Mouse (Mus musculus) MEL (cell line): ENCODE results near the gene Hsdl2. TPM values are rescaled to one million over a fixed set of nuclear protein-coding genes. Genes with fewer than 3 reads are reported as not detected.

ENCODE experiments used
- DNase-seq: peaks from one replicate; pipeline ENCODE4 v3.0.0; 2011; ENCODE audit warnings: low read depth, low spot score
- H3K27ac ChIP-seq: 2 replicates; pipeline ENCODE4 v1.5.1; 2012; ENCODE audit warnings: low read depth, mild to moderate bottlenecking, control low read depth, low read length, moderate library complexity; ENCODE audit not compliant: control insufficient read depth
- H3K27me3 ChIP-seq, 2 experiments: fragments of 150-350 bp in 1 of 2; sonication (generic) in 1 of 2; 2 replicates each; pipeline ENCODE4 v1.6.1; 2012; ENCODE audit warnings: low read length in 2 of 2, mild to moderate bottlenecking in 2 of 2, improper control_type of control experiment in 1 of 2, moderate library complexity in 1 of 2; ENCODE audit not compliant: insufficient read depth in 2 of 2, control insufficient read depth in 1 of 2
- H3K36me3 ChIP-seq, 2 experiments: 2 replicates each; pipeline ENCODE4 v1.6.1; 2012 to 2014; ENCODE audit warnings: low read length in 2 of 2, improper control_type of control experiment in 1 of 2, inconsistent platforms in 1 of 2, mild to moderate bottlenecking in 1 of 2; ENCODE audit not compliant: insufficient read depth in 2 of 2, control insufficient read depth in 1 of 2
- H3K4me1 ChIP-seq, 2 experiments: fragments of 150-350 bp in 1 of 2; sonication (generic) in 1 of 2; 2 replicates each; pipeline ENCODE4 v1.6.1; 2012; ENCODE audit warnings: low read length in 2 of 2, improper control_type of control experiment in 1 of 2, mild to moderate bottlenecking in 1 of 2; ENCODE audit not compliant: insufficient read depth in 2 of 2, control insufficient read depth in 1 of 2
- H3K4me3 ChIP-seq, 2 experiments: fragments of 150-350 bp in 1 of 2; sonication (generic) in 1 of 2; 2 replicates each; pipeline ENCODE4 v1.5.1; 2012; ENCODE audit warnings: low read depth in 2 of 2, low read length in 2 of 2, mild to moderate bottlenecking in 2 of 2, moderate library complexity in 2 of 2, control low read depth in 1 of 2, improper control_type of control experiment in 1 of 2; ENCODE audit not compliant: control insufficient read depth in 1 of 2, insufficient read depth in 1 of 2
- H3K79me2 ChIP-seq: 2 replicates; pipeline ENCODE4 v1.6.1; 2012; ENCODE audit warnings: mild to moderate bottlenecking, low read length, moderate library complexity; ENCODE audit not compliant: control insufficient read depth, poor library complexity, insufficient read depth
- H3K9ac ChIP-seq: 2 replicates; pipeline ENCODE4 v1.6.1; 2012; ENCODE audit warnings: low read depth, mild to moderate bottlenecking, control low read depth, low read length, moderate library complexity; ENCODE audit not compliant: control insufficient read depth, poor library complexity, severe bottlenecking
- H3K9me3 ChIP-seq: fragments of 150-350 bp; sonication (generic); replicated peaks from 2 replicates; pipeline ENCODE4 v1.6.1; 2012; ENCODE audit warnings: mild to moderate bottlenecking, low read length, improper control_type of control experiment, moderate library complexity; ENCODE audit not compliant: insufficient read depth
- CHD2 ChIP-seq: IDR thresholded peaks from 2 replicates; pipeline ENCODE4 v1.6.1; 2011; ENCODE audit warnings: low read length, improper control_type of control experiment
- EP300 ChIP-seq, 2 experiments: IDR thresholded peaks; 2 replicates each; pipeline ENCODE4 v1.6.1; 2011; ENCODE audit warnings: improper control_type of control experiment in 2 of 2, low read length in 2 of 2, low read depth in 1 of 2, mild to moderate bottlenecking in 1 of 2
- GATA1 ChIP-seq: IDR thresholded peaks from 2 replicates; pipeline ENCODE4 v1.6.1; 2011; ENCODE audit warnings: low read depth, low read length, improper control_type of control experiment
- JUND ChIP-seq: IDR thresholded peaks from 2 replicates; pipeline ENCODE4 v1.6.1; 2011; ENCODE audit warnings: low read depth, mild to moderate bottlenecking, improper control_type of control experiment, low read length
- MAZ ChIP-seq: IDR thresholded peaks from 2 replicates; pipeline ENCODE4 v1.6.1; 2012; ENCODE audit warnings: low read depth, mild to moderate bottlenecking, inconsistent platforms, low read length, improper control_type of control experiment
- POLR2AphosphoS2 ChIP-seq: IDR thresholded peaks from 2 replicates; pipeline ENCODE4 v1.6.1; 2011; ENCODE audit warnings: low read length, improper control_type of control experiment
- TCF12 ChIP-seq: IDR thresholded peaks from 2 replicates; pipeline ENCODE4 v1.6.1; 2014; ENCODE audit warnings: low read depth, mild to moderate bottlenecking, inconsistent platforms, low read length, improper control_type of control experiment, moderate library complexity
- polyA plus RNA-seq, 2 experiments: library from polyadenylated mRNA; stranded (reverse) in 1 of 2; unstranded in 1 of 2; fragments of >175 nt in 1 of 2; fragments of >200 nt in 1 of 2; gene quantifications; 2 replicates each; pipeline versions ENCODE4 v1.2.1 to v1.2.4; 2012; ENCODE audit warnings: low replicate concordance in 2 of 2, low read depth in 1 of 2; ENCODE audit not compliant: insufficient read length in 2 of 2, insufficient read depth in 1 of 2, missing spikeins in 1 of 2
- total RNA-seq: library from RNA; depleted of rRNA; stranded (reverse); fragments of 300-350 nt; gene quantifications from 2 replicates; pipeline ENCODE4 v1.2.3, GENCODE M21; 2012; rRNA removed

The Hsdl2 gene
- total and polyA plus RNA-seq, 3 experiments, result 8.4 to 15.0 TPM; not detected in 1

DNA sequence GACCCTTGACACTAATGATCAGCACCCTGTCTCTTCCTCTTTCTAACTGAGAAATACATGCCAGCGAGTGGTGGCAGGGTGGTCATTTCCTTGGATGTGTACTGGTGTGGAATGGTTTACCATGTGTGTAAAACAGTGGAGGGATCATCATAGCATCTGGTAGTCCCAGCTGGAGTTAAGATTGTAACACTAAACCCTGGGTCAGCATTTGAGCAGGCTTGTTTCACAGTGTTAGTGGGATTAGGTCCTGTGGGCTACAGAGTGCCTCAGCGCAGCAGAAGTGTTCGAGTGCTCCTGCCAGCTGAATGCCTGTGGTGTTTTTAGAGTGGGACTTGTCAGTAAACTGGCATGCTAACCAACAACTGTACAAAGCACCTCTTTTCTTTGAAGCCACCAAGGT lies 86.7 kb downstream of the Hsdl2 start:
- Histone ChIP-seq H3K27ac (no peak overlapping the region), H3K4me1 (peaks cover 8 to 26% of the 10 kb centered on the region in 2 experiments; a peak in 3 of 4 replicates)

More for the DNA sequence above, 86.7 kb downstream of the Hsdl2 start:
- no peaks in the 10 kb centered on the region for H3K27me3 ChIP-seq
- DNase-seq, result no peak
- no peaks in the 10 kb centered on the region for H3K79me2 ChIP-seq
- no peaks in the 10 kb centered on the region for H3K9me3 ChIP-seq
- TF ChIP-seq EP300 (IDR thresholded peaks at IDR 0.05; ENCODE audit: low read depth in 1 of 2, low read length in 2 of 2) (no peak), GATA1 (no peak), CHD2 (no peak), JUND (no peak), MAZ (no peak), POLR2AphosphoS2 (no peak), TCF12 (no peak)
- H3K9ac ChIP-seq, result no peak overlapping the region
- H3K36me3 ChIP-seq, result peaks cover 0 to 19% of the 10 kb centered on the region in 2 experiments; a peak in 2 of 4 replicates
- no peak overlapping the region for H3K4me3 ChIP-seq

Other genes starting within 250 kb of the Hsdl2 start
- gene Susd1, start 142.9 kb upstream of the Hsdl2 start, total RNA-seq, result 44.4 and 49.0 TPM in 2 replicates
- 100 to 1,000 TPM in 1 of 2 experiments, 10 to 100 TPM in 1; 67.6 to 180 TPM for gene Susd1, start 142.9 kb upstream of the Hsdl2 start, polyA plus RNA-seq
- gene Ptbp3, start 32.2 kb upstream of the Hsdl2 start, total RNA-seq, result 78.8 and 90.0 TPM in 2 replicates
- gene Ptbp3, start 32.2 kb upstream of the Hsdl2 start, polyA plus RNA-seq, result 100 to 1,000 TPM; 121 to 315 TPM
- gene E130308A19Rik, start 44.6 kb downstream of the Hsdl2 start, total RNA-seq, result 4.0 and 5.6 TPM in 2 replicates
- 10 to 100 TPM in 1 of 2 experiments, not detected in 1; 12.5 TPM for gene E130308A19Rik, start 44.6 kb downstream of the Hsdl2 start, polyA plus RNA-seq
- gene Inip, start 220.0 kb downstream of the Hsdl2 start, total RNA-seq, result 40.8 and 50.3 TPM in 2 replicates
- gene Inip, start 220.0 kb downstream of the Hsdl2 start, polyA plus RNA-seq, result 10 to 100 TPM in 1 of 2 experiments, not detected in 1; 42.4 TPM
- 4.1 and 4.2 TPM in 2 replicates for gene Snx30, start 224.3 kb downstream of the Hsdl2 start, total RNA-seq
- gene Snx30, start 224.3 kb downstream of the Hsdl2 start, polyA plus RNA-seq, result 1 to 10 TPM in 1 of 2 experiments, not detected in 1; 8.6 TPM